Mouse (Mus musculus) small intestine, adult 2 months (tissue): ENCODE data around the gene Hpn. TPM values are rescaled to one million over a fixed set of nuclear protein-coding genes. Genes with fewer than 3 reads are reported as not detected.

Experiments
- H3K27ac ChIP-seq: fragments of 200-500 bp; 2 replicates; pipeline ENCODE4 v1.5.1; 2012; ENCODE audit warnings: low read depth, low read length, control low read depth, inconsistent platforms; ENCODE audit not compliant: insufficient read depth
- H3K27me3 ChIP-seq: fragments of 200-500 bp; 2 replicates; pipeline ENCODE4 v1.6.1; 2012; ENCODE audit warnings: mild to moderate bottlenecking, moderate library complexity, low read length, inconsistent platforms; ENCODE audit not compliant: control insufficient read depth, insufficient read depth
- H3K36me3 ChIP-seq: fragments of 200-500 bp; 2 replicates; pipeline ENCODE4 v1.6.1; 2012; ENCODE audit warnings: mild to moderate bottlenecking, low read length, control low read depth, inconsistent platforms; ENCODE audit not compliant: control insufficient read depth, insufficient read depth
- H3K4me1 ChIP-seq: fragments of 200-500 bp; 2 replicates; pipeline ENCODE4 v1.6.1; 2012; ENCODE audit warnings: low read length, inconsistent platforms, mixed read lengths; ENCODE audit not compliant: control insufficient read depth, insufficient read depth, insufficient read length
- H3K4me3 ChIP-seq: fragments of 200-500 bp; 2 replicates; pipeline ENCODE4 v1.5.1; 2012; ENCODE audit warnings: low read depth, mild to moderate bottlenecking, control low read depth, inconsistent platforms, low read length, moderate library complexity
- CTCF ChIP-seq: fragments of 200-500 bp; IDR thresholded peaks from 2 replicates; pipeline ENCODE4 v1.5.1; 2012; ENCODE audit warnings: low read depth, mild to moderate bottlenecking, control low read depth, inconsistent platforms, low read length, moderate library complexity, mixed read lengths; ENCODE audit not compliant: insufficient replicate concordance, insufficient read length; ENCODE audit errors: extremely low read depth
- POLR2A ChIP-seq: fragments of 200-500 bp; IDR thresholded peaks from 2 replicates; pipeline ENCODE4 v1.6.1; 2012; ENCODE audit warnings: low read depth, mild to moderate bottlenecking, control low read depth, inconsistent platforms, low read length, moderate library complexity
- WGBS: fragments of 180-500 bp; shearing (Covaris S2); methylation state at CpG from one replicate; pipeline ENCODE4 v1.1.7; 2018; 5-methylcytosine and 5-hydroxymethylcytosine counted together
- polyA plus RNA-seq: library from polyadenylated mRNA; depleted of rRNA; stranded (reverse); fragments of >200 nt; gene quantifications from 2 replicates; pipeline ENCODE4 v1.2.3, GENCODE M21; 2012; rRNA removed

Hpn gene
- polyA plus RNA-seq, 1 experiment = 4.2 TPM

GRCm38 (mm10) chr7:31050921-31051320 is 64.2 kb downstream of the Hpn start:
- H3K27ac ChIP-seq = no peak overlapping the region
- no peak overlapping the region for H3K4me3 ChIP-seq
- no peak for TF ChIP-seq POLR2A
- no peak for TF ChIP-seq CTCF
- no peaks in the 10 kb centered on the region for H3K36me3 ChIP-seq
- H3K27me3 ChIP-seq = peaks cover 38% of the 10 kb centered on the region
- H3K4me1 ChIP-seq = peaks cover 4% of the 10 kb centered on the region
- WGBS = 10% methylated on average over 9 of the region's 9 CpGs

- peaks cover 38% of the 10 kb centered on the region for H3K27me3 ChIP-seq
- no peaks in the 10 kb centered on the region for H3K36me3 ChIP-seq
- no peak overlapping the region for H3K27ac ChIP-seq
- no peak overlapping the region for H3K4me3 ChIP-seq
- H3K4me1 ChIP-seq = peaks cover 2% of the 10 kb centered on the region; the same call in 1 of the 2 replicates
- WGBS = 13% methylated on average over 6 of the region's 6 CpGs
- TF ChIP-seq POLR2A (no peak), CTCF (no peak)
Observed at GRCm38 (mm10) chr7:31050487-31050886, 64.6 kb downstream of the Hpn start.

- TF ChIP-seq CTCF (no peak), POLR2A (no peak)
- H3K27ac ChIP-seq = no peak overlapping the region
- H3K4me3 ChIP-seq = no peak overlapping the region
- H3K36me3 ChIP-seq = no peaks in the 10 kb centered on the region
- H3K27me3 ChIP-seq = peaks cover 38% of the 10 kb centered on the region
- peaks cover 2% of the 10 kb centered on the region; the same call in 1 of the 2 replicates for H3K4me1 ChIP-seq
- WGBS = 5% methylated on average over 15 of the region's 15 CpGs
Observed at GRCm38 (mm10) chr7:31049846-31050281, 65.2 kb downstream of the Hpn start.

DNA sequence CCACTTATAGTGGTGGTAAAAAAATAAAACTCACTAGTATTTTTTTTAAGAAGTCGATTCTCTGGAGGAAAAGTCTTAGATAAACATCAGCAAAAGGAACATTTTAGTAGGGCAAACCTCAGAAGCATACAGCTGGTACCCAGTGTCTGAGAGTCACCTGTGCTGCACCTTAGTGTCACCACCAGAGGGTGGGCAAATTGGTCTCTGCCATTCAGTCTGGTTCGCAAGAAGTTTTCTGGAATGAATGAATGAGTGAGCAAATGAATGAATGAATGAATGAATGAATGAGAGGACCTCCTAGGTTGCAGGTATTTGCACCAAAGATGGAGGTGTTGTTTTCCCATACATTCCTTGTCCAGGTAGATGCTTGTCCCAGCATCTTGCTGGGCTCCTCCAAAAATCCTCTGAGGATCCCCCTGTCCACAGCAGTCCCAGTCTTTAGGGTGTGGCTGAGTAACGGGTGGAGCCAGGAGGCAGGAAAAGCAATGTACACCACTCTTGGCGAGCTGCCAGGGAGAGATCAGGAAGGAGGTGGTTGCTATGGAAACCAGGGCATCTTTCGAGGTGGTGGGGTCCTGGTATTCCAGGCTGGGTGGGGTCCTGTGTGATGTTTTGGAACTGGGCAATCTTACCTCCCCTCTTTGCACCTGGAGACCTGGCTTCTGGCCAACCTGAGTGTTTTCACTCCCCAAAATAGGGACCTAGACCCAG is 65.8 kb downstream of the Hpn start:
- no peak for TF ChIP-seq POLR2A
- no peak for TF ChIP-seq CTCF
- 22% methylated on average over 5 of the region's 5 CpGs for WGBS
- Histone ChIP-seq H3K4me1 (peaks cover 2% of the 10 kb centered on the region; the same call in 1 of the 2 replicates), H3K27me3 (peaks cover 38% of the 10 kb centered on the region), H3K27ac (no peak overlapping the region), H3K4me3 (no peak overlapping the region), H3K36me3 (no peaks in the 10 kb centered on the region)

Other genes starting within 250 kb of the Hpn start
- 4.5 and 9.2 TPM in 2 replicates for gene Cd22, start 234.9 kb downstream of the Hpn start, polyA plus RNA-seq
- gene Mag, start 200.4 kb downstream of the Hpn start, polyA plus RNA-seq = 0.48 and 0.52 TPM in 2 replicates
- gene Hamp2, start 190.6 kb downstream of the Hpn start, polyA plus RNA-seq = 0.76 and 58.9 TPM in 2 replicates
- 0.65 TPM in 1 of 2 replicates, not detected in the other for gene Hamp, start 171.3 kb downstream of the Hpn start, polyA plus RNA-seq
- gene Usf2, start 158.5 kb downstream of the Hpn start, polyA plus RNA-seq = 78.9 and 162 TPM in 2 replicates
- 267 and 816 TPM in 2 replicates for gene Lsr, start 141.8 kb downstream of the Hpn start, polyA plus RNA-seq
- 4.4 and 9.8 TPM in 2 replicates for gene Fam187b, start 141.5 kb downstream of the Hpn start, polyA plus RNA-seq
- gene Fxyd5, start 72.8 kb downstream of the Hpn start, polyA plus RNA-seq = 24.8 and 31.8 TPM in 2 replicates
- 2.0 and 2.6 TPM in 2 replicates for gene Fxyd7, start 63.8 kb downstream of the Hpn start, polyA plus RNA-seq
- gene Fxyd1, start 58.1 kb downstream of the Hpn start, polyA plus RNA-seq = 35.6 and 41.4 TPM in 2 replicates
- 2.5 and 3.0 TPM in 2 replicates for gene Lgi4, start 55.9 kb downstream of the Hpn start, polyA plus RNA-seq
- 22.7 and 60.7 TPM in 2 replicates for gene Fxyd3, start 38.6 kb downstream of the Hpn start, polyA plus RNA-seq
- 11.1 and 19.6 TPM in 2 replicates for gene Scn1b, start 11.7 kb upstream of the Hpn start, polyA plus RNA-seq
- 56.4 and 64.9 TPM in 2 replicates for gene Gramd1a, start 40.6 kb upstream of the Hpn start, polyA plus RNA-seq
- gene Scgb2b2, start 175.2 kb upstream of the Hpn start, polyA plus RNA-seq = not detected in 2 replicates
- gene Scgb1b2, start 176.5 kb upstream of the Hpn start, polyA plus RNA-seq = not detected in 2 replicates
- not detected in 2 replicates for gene Scgb2b3, start 246.8 kb upstream of the Hpn start, polyA plus RNA-seq